Mouse (Mus musculus) bone marrow macrophage, adult 2 months (primary cell): Measurements from ENCODE around the gene Shc2.

Experiments
- CTCF ChIP-seq: IDR thresholded peaks from 2 replicates; pipeline ENCODE4 v1.5.1; 2012; ENCODE audit warnings: low read depth, mild to moderate bottlenecking, low read length, moderate library complexity
- POLR2A ChIP-seq: IDR thresholded peaks from 2 replicates; pipeline ENCODE4 v1.6.1; 2012; ENCODE audit warnings: mild to moderate bottlenecking, low read depth, low read length, borderline replicate concordance

GRCm38 (mm10) chr10:79616376-79616775, 21.3 kb downstream of the Shc2 start:
- TF ChIP-seq POLR2A (no peak), CTCF (no peak)
